Comparison of ENCODE assay signal across 26 mouse cellular contexts in genomic region chr3:55023347-55023746, GRCm38 (mm10). TPM values are rescaled to one million over a fixed set of nuclear protein-coding genes. Genes with fewer than 3 reads are reported as not detected.
DNase-seq lines count a peak whose midpoint lies in the region; ATAC-seq and TF ChIP-seq lines count a peak whose summit lies in the region.
"Had no signal": no experiment of that assay in that cellular context is flagged by ENCODE, and none has a peak within 500 bp of the region (broad histone marks: within the 10 kb centered on the region; RNA-seq: fewer than 3 reads in every experiment).

No protein-coding gene starts in this region.

- H3K4me1 ChIP-seq in hindbrain, postnatal 0 days (ENCODE audit: insufficient read depth, low read length), result 0 out of 2 replicates have a peak, but pooled peaks cover 4% of the 10 kb centered on the region
- H3K4me1 ChIP-seq in hindbrain, embryonic 13.5 days (replicated peaks), result peaks cover 12% of the 10 kb centered on the region
- H3K4me1 ChIP-seq: embryonic facial prominence, embryonic 13.5 days; heart, embryonic 10.5 days; heart, embryonic 15.5 days had no signal

- WGBS in hindbrain, postnatal 0 days, result 97% methylated on average over 1 of the region's 1 CpGs
- 92% methylated on average over 1 of the region's 1 CpGs for WGBS in hindbrain, embryonic 13.5 days

- no peak for ATAC-seq in hindbrain, postnatal 0 days
- no peak for ATAC-seq in hindbrain, embryonic 13.5 days (ENCODE audit: low FRiP score)
- ATAC-seq: activated CD4-positive, CD25-positive, alpha-beta regulatory T cell, adult 4 months; forebrain, embryonic 13.5 days; forebrain, postnatal 0 days; inflammation-experienced regulatory T-cells, adult 6 months had no signal

- H3K9me3 ChIP-seq in hindbrain, postnatal 0 days (ENCODE audit: low read length), result no peaks in the 10 kb centered on the region
- no peaks in the 10 kb centered on the region for H3K9me3 ChIP-seq in hindbrain, embryonic 13.5 days
- H3K9me3 ChIP-seq: embryonic facial prominence, embryonic 13.5 days; heart, embryonic 10.5 days; heart, embryonic 15.5 days; hindbrain, embryonic 15.5 days had no signal

- H3K4me2 ChIP-seq in hindbrain, postnatal 0 days (ENCODE audit: low read depth, low read length), result no peak overlapping the region
- no peak overlapping the region for H3K4me2 ChIP-seq in hindbrain, embryonic 13.5 days
- H3K4me2 ChIP-seq: embryonic facial prominence, embryonic 13.5 days; forebrain, embryonic 13.5 days; heart, embryonic 15.5 days; hindbrain, embryonic 15.5 days had no signal

- no peak for DNase-seq in gastrocnemius, adult 2 months
- DNase-seq in gastrocnemius, postnatal 4 days (ENCODE audit: low spot score in 2 of 2), result no peak
- no peak for DNase-seq in hindbrain, postnatal 0 days (ENCODE audit: low spot score)
- peak; percentile 19 for DNase-seq in kidney, postnatal 10 days
- DNase-seq in kidney, adult 11 months, result no peak
- no peak for DNase-seq in right cerebral cortex, adult 18-20 months
- DNase-seq: adrenal gland, postnatal 14 days; cerebellum, adult 11-12 months; cerebellum, adult 9-10 months; cerebellum, postnatal 25 days; forebrain, postnatal 0 days; gastrocnemius, postnatal 36 days had no signal

- H3K4me3 ChIP-seq in gastrocnemius, adult 2 months, result no peak overlapping the region
- no peak overlapping the region for H3K4me3 ChIP-seq in hindbrain, postnatal 0 days (ENCODE audit: low read length)
- no peak overlapping the region for H3K4me3 ChIP-seq in hindbrain, embryonic 13.5 days
- H3K4me3 ChIP-seq: embryonic facial prominence, embryonic 13.5 days; forebrain, embryonic 13.5 days; heart, embryonic 10.5 days; heart, embryonic 15.5 days; hindbrain, embryonic 10.5 days; hindbrain, embryonic 15.5 days had no signal

- no peaks in the 10 kb centered on the region for H3K27me3 ChIP-seq in hindbrain, postnatal 0 days (ENCODE audit: insufficient read depth, low read length)
- H3K27me3 ChIP-seq in hindbrain, embryonic 13.5 days, result no peaks in the 10 kb centered on the region
- H3K27me3 ChIP-seq: embryonic facial prominence, embryonic 13.5 days; forebrain, embryonic 13.5 days; heart, embryonic 15.5 days; hindbrain, embryonic 15.5 days had no signal

- H3K36me3 ChIP-seq in hindbrain, postnatal 0 days (ENCODE audit: insufficient read depth, low read length), result no peaks in the 10 kb centered on the region
- no peaks in the 10 kb centered on the region for H3K36me3 ChIP-seq in hindbrain, embryonic 13.5 days
- H3K36me3 ChIP-seq: embryonic facial prominence, embryonic 13.5 days; heart, embryonic 10.5 days; heart, embryonic 15.5 days; hindbrain, embryonic 10.5 days; hindbrain, embryonic 15.5 days had no signal

- TF ChIP-seq CTCF in gastrocnemius, adult 2 months (IDR thresholded peaks at IDR 0.05), result peak; percentile 14; the same call in 1 of the 2 replicates
- TF ChIP-seq CTCF in hindbrain, postnatal 0 days (IDR thresholded peaks at IDR 0.05; ENCODE audit: low read depth), result 0 out of 2 replicates have a peak, but pooled peaks have one; percentile 11

- H3K9ac ChIP-seq in hindbrain, postnatal 0 days (replicated peaks; ENCODE audit: low read length), result no peak overlapping the region
- H3K9ac ChIP-seq in hindbrain, embryonic 13.5 days, result no peak overlapping the region
- H3K9ac ChIP-seq: embryonic facial prominence, embryonic 13.5 days; forebrain, embryonic 13.5 days; forebrain, postnatal 0 days; heart, embryonic 15.5 days; hindbrain, embryonic 15.5 days had no signal

- intact Hi-C loops in gastrocnemius, adult 2 months (cut with DNase I), result no loop called here

- H3K27ac ChIP-seq in gastrocnemius, adult 2 months, result no peak overlapping the region
- H3K27ac ChIP-seq in hindbrain, postnatal 0 days, result no peak overlapping the region
- H3K27ac ChIP-seq in hindbrain, embryonic 13.5 days, result no peak overlapping the region
- H3K27ac ChIP-seq: embryonic facial prominence, embryonic 13.5 days; forebrain, embryonic 13.5 days; heart, embryonic 10.5 days; heart, embryonic 15.5 days; hindbrain, embryonic 10.5 days; hindbrain, embryonic 15.5 days had no signal

RNA-seq across cellular contexts. Expression of gene Ccna1, which starts 32.0 kb away (rescaled TPM):
- not detected for total RNA-seq in gastrocnemius, adult 2 months (2021)
- total RNA-seq in gastrocnemius, postnatal 4 days (2021), result under 1 TPM; 0.17 to 0.47 TPM
- total RNA-seq in hindbrain, postnatal 0 days (2014; rRNA removed), result 0.68 and 1.3 TPM in 2 replicates
- 2.0 and 4.2 TPM in 2 replicates for polyA plus RNA-seq in hindbrain, postnatal 0 days (2015; fragmentation: Nextera tagmentation; extraction: Ambion mirVana)
- 2.2 TPM in 2 replicates for polyA plus RNA-seq in hindbrain, embryonic 13.5 days (2015; fragmentation: Nextera tagmentation; extraction: Ambion mirVana)
- total RNA-seq: adrenal gland, adult 18-20 months; gastrocnemius, adult 8-10 months; gastrocnemius, postnatal 36 days; heart, postnatal 25 days; MEL had no signal
- polyA plus RNA-seq: activated CD4-positive, CD25-positive, alpha-beta regulatory T cell, adult 4 months; C2C12; inflammation-experienced regulatory T-cells, adult 6 months had no signal
